Mouse (Mus musculus) frontal cortex, postnatal 25 days (tissue): ENCODE results near the gene 4930550L24Rik.

Source experiments
- DNase-seq, 2 experiments: peaks; one replicate each; pipeline ENCODE4 v3.0.0; 2022; ENCODE audit warnings: low spot score in 2 of 2

Gene 4930550L24Rik

GRCm38 (mm10) chrX:58909060-58909459 lies at the start of gene 4930550L24Rik:
TSS of gene 4930550L24Rik (plus strand) at chrX:58909360.
- no peak for DNase-seq

GRCm38 (mm10) chrX:58900753-58901152 lies 8.4 kb upstream of the 4930550L24Rik start:
- no peak for DNase-seq

DNA sequence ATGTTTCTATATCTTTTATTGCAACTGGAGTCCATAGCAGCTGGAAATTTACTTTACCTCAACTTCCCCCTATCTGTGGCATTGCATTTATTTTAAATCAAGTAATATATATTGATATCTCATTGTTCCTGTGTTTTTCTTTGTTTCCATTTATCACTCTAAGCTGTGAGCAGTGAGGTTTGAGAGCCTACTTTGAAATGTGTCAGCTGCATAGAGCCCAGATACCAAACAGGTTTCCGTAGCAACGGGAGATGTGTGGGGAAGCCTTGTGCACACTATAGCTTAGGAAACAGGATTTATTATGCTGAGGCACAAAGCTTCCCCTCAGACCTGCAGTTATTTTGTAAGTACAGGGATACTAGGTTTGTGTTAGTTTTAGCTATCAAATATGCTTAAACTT lies 58.8 kb downstream of the 4930550L24Rik start:
- no peak for DNase-seq
